Comparison of ENCODE assay signal across 8 mouse cellular contexts in genomic region chr8:126473802-126474298, GRCm38 (mm10). TPM values are rescaled to one million over a fixed set of nuclear protein-coding genes. Genes with fewer than 3 reads are reported as not detected.
DNase-seq lines count a peak whose midpoint lies in the region; ATAC-seq and TF ChIP-seq lines count a peak whose summit lies in the region.

No protein-coding gene starts in this region.

- intact Hi-C loops in left cerebral cortex, postnatal 4 days (cut with DNase I), result loop anchor here (10.0 kb wide), 1 partner anchor 519 kb away; no protein-coding TSS in a partner anchor

- TF ChIP-seq CTCF in ES-Bruce4 (IDR thresholded peaks at IDR 0.05; ENCODE audit: low read depth, low read length), result no peak
- TF ChIP-seq CTCF in liver, adult 2 months (IDR thresholded peaks at IDR 0.05; ENCODE audit: low read depth, low read length), result no peak

- peak overlapping the region; percentile 78 for H3K9ac ChIP-seq in ES-Bruce4 (ENCODE audit: low read depth, poor library complexity, severe bottlenecking)
- peak overlapping the region; percentile 80 for H3K9ac ChIP-seq in forebrain, embryonic 12.5 days
- peak overlapping the region; percentile 95 for H3K9ac ChIP-seq in liver, adult 2 months (ENCODE audit: low read depth, low read length)

- H3K4me2 ChIP-seq in forebrain, embryonic 12.5 days, result peak overlapping the region; percentile 88

- H3K36me3 ChIP-seq in heart, embryonic 10.5 days, result peaks cover 21% of the 10 kb centered on the region
- H3K36me3 ChIP-seq in ES-Bruce4 (ENCODE audit: control insufficient read depth, insufficient read depth, low read length, poor library complexity, severe bottlenecking), result peaks cover 15% of the 10 kb centered on the region
- H3K36me3 ChIP-seq in forebrain, embryonic 12.5 days (replicated peaks), result peaks cover 18% of the 10 kb centered on the region
- H3K36me3 ChIP-seq in liver, adult 2 months (ENCODE audit: control insufficient read depth, insufficient read depth, low read length), result peaks cover 6% of the 10 kb centered on the region

- 14% methylated on average over 16 of the region's 16 CpGs for WGBS in heart, embryonic 10.5 days
- 15% methylated on average over 16 of the region's 16 CpGs for whole genome bisulfite sequencing in forebrain, embryonic 12.5 days
- 15% methylated on average over 16 of the region's 16 CpGs for WGBS in liver, adult 2 months

- ATAC-seq in forebrain, embryonic 12.5 days (ENCODE audit: low FRiP score), result no peak; the same call in 1 of the 2 replicates
- ATAC-seq in CD4-positive, CD25-positive, alpha-beta regulatory T cell, adult 4 months, result no peak

- no peak for TF ChIP-seq EP300 in ES-Bruce4 (IDR thresholded peaks at IDR 0.05; ENCODE audit: insufficient read depth, low read depth, low read length)

- peaks cover 4% of the 10 kb centered on the region; the same call in 1 of the 2 replicates for H3K79me2 ChIP-seq in liver, adult 2 months (ENCODE audit: control insufficient read depth, insufficient read depth, low read length)

- no peaks in the 10 kb centered on the region for H3K9me3 ChIP-seq in heart, embryonic 10.5 days
- no peaks in the 10 kb centered on the region for H3K9me3 ChIP-seq in ES-Bruce4 (replicated peaks; ENCODE audit: control insufficient read depth, insufficient read depth, low read length, poor library complexity, severe bottlenecking)
- no peaks in the 10 kb centered on the region for H3K9me3 ChIP-seq in forebrain, embryonic 12.5 days

- TF ChIP-seq POLR2A in ES-Bruce4 (IDR thresholded peaks at IDR 0.05; ENCODE audit: insufficient read depth, low read length), result no peak
- no peak for TF ChIP-seq POLR2A in liver, adult 2 months (IDR thresholded peaks at IDR 0.05; ENCODE audit: extremely low read depth, insufficient read depth, low read length)

- peak overlapping the region; percentile 94 for H3K4me3 ChIP-seq in heart, embryonic 10.5 days
- H3K4me3 ChIP-seq in ES-Bruce4 (ENCODE audit: low read depth, low read length), result peak overlapping the region; percentile 84
- H3K4me3 ChIP-seq in forebrain, embryonic 12.5 days (replicated peaks), result peak overlapping the region; percentile 87
- peak overlapping the region; percentile 82 for H3K4me3 ChIP-seq in liver, adult 2 months (ENCODE audit: insufficient read depth, low read depth, low read length)

- peak overlapping the region; percentile 94 for H3K27ac ChIP-seq in heart, embryonic 10.5 days
- no peak overlapping the region for H3K27ac ChIP-seq in ES-Bruce4 (ENCODE audit: insufficient read depth, low read length)
- peak overlapping the region; percentile 90 for H3K27ac ChIP-seq in forebrain, embryonic 12.5 days
- H3K27ac ChIP-seq in liver, adult 2 months (replicated peaks; ENCODE audit: insufficient read depth, low read depth, low read length), result no peak overlapping the region; the same call in 1 of the 2 replicates

- peaks cover 18% of the 10 kb centered on the region for H3K27me3 ChIP-seq in heart, embryonic 10.5 days (ENCODE audit: insufficient read depth, poor library complexity, severe bottlenecking)
- no peaks in the 10 kb centered on the region for H3K27me3 ChIP-seq in ES-Bruce4 (ENCODE audit: control insufficient read depth, insufficient read depth, low read length, poor library complexity, severe bottlenecking)
- H3K27me3 ChIP-seq in forebrain, embryonic 12.5 days, result peaks cover 20% of the 10 kb centered on the region
- no peaks in the 10 kb centered on the region for H3K27me3 ChIP-seq in liver, adult 2 months (ENCODE audit: control insufficient read depth, insufficient read depth, low read length)

- H3K4me1 ChIP-seq in heart, embryonic 10.5 days, result peaks cover 19% of the 10 kb centered on the region
- no peaks in the 10 kb centered on the region for H3K4me1 ChIP-seq in ES-Bruce4 (ENCODE audit: control insufficient read depth, insufficient read depth, low read length)
- H3K4me1 ChIP-seq in forebrain, embryonic 12.5 days, result peaks cover 17% of the 10 kb centered on the region
- H3K4me1 ChIP-seq in liver, adult 2 months (ENCODE audit: control insufficient read depth, insufficient read depth, low read length), result peaks cover 13% of the 10 kb centered on the region

- DNase-seq in heart, embryonic 10.5 days (ENCODE audit: low spot score), result no peak
- no peak for DNase-seq in heart, postnatal 4 days
- DNase-seq in liver, adult 2 months (ENCODE audit: extremely low read depth, low read depth, low spot score), result peak; percentile 13
- DNase-seq in spleen, postnatal 14 days (ENCODE audit: low spot score in 2 of 2), result no peak
- DNase-seq in left cerebral cortex, postnatal 4 days, result no peak

RNA-seq across cellular contexts. Expression of gene Tarbp1, which starts 1.0 kb away (rescaled TPM):
- 1.9 and 2.7 TPM in 2 replicates for polyA plus RNA-seq in heart, embryonic 10.5 days (2016; fragmentation: Nextera tagmentation; extraction: Ambion mirVana)
- total RNA-seq in heart, postnatal 4 days (2021), result 1 to 10 TPM; 5.0 to 5.9 TPM
- polyA plus RNA-seq in ES-Bruce4 (2011; ENCODE audit: insufficient read depth, insufficient read length, low read depth, missing spikeins), result 12.9 and 13.8 TPM in 2 replicates
- polyA plus RNA-seq in forebrain, embryonic 12.5 days (2016; fragmentation: Nextera tagmentation; extraction: Ambion mirVana), result 2.4 and 2.6 TPM in 2 replicates
- total RNA-seq in liver, adult 2 months (2014; rRNA removed), result 2.8 and 3.8 TPM in 2 replicates
- 1.6 and 2.4 TPM in 2 replicates for polyA plus RNA-seq in liver, adult 2 months (2012; rRNA removed)
- polyA plus RNA-seq in CD4-positive, CD25-positive, alpha-beta regulatory T cell, adult 4 months (2017; shearing (Covaris generic)), result 1 to 10 TPM; 2.0 to 2.2 TPM
- 1 to 10 TPM; 4.8 to 4.9 TPM for total RNA-seq in left cerebral cortex, postnatal 4 days (2021)

RNA-seq across cellular contexts. Expression of gene Coa6, which starts 51.5 kb away (rescaled TPM):
- 47.0 and 52.5 TPM in 2 replicates for polyA plus RNA-seq in heart, embryonic 10.5 days (2016; fragmentation: Nextera tagmentation; extraction: Ambion mirVana)
- 10 to 100 TPM; 25.6 to 25.9 TPM for total RNA-seq in heart, postnatal 4 days (2021)
- polyA plus RNA-seq in ES-Bruce4 (2011; ENCODE audit: insufficient read depth, insufficient read length, low read depth, missing spikeins), result 12.3 and 12.8 TPM in 2 replicates
- polyA plus RNA-seq in forebrain, embryonic 12.5 days (2016; fragmentation: Nextera tagmentation; extraction: Ambion mirVana), result 39.6 and 47.3 TPM in 2 replicates
- 50.7 and 74.5 TPM in 2 replicates for total RNA-seq in liver, adult 2 months (2014; rRNA removed)
- polyA plus RNA-seq in liver, adult 2 months (2012; rRNA removed), result 64.7 and 66.9 TPM in 2 replicates
- polyA plus RNA-seq in CD4-positive, CD25-positive, alpha-beta regulatory T cell, adult 4 months (2017; shearing (Covaris generic)), result 10 to 100 TPM; 49.3 to 50.9 TPM
- 10 to 100 TPM; 21.0 to 23.0 TPM for total RNA-seq in left cerebral cortex, postnatal 4 days (2021)

Comparison
In these comparisons a context has a peak if more than half of its experiments do, and no peak if none do; other contexts are left out.
1. H3K27ac ChIP-seq: peak in heart, embryonic 10.5 days (single experiment) and forebrain, embryonic 12.5 days (single experiment); none in ES-Bruce4 (single experiment) and liver, adult 2 months (single experiment).
2. Peak in every context shown above with its lines, with median percentiles within 50 percentile points of each other: H3K4me3 ChIP-seq and H3K9ac ChIP-seq.